Mouse (Mus musculus) mouse embryonic stem cell (cell line): ENCODE data around the gene Glt28d2.

Experiments used
- in situ Hi-C, 2 experiments: fragments of 300-500 bp; cut with MboI; formaldehyde crosslinking; loops; 1 replicate in 1 of 2; 3 replicates in 1 of 2; pipeline ENCODE4 v1.14.3; 2019 to 2020; ENCODE audit warnings: low sequenced_read_pairs in 2 of 2, low pct_unique_long_range_greater_than_20kb in 1 of 2, mixed read lengths in 1 of 2; ENCODE audit not compliant: unreplicated experiment in 1 of 2

The Glt28d2 gene

GRCm38 (mm10) chr3:85885906-85886305 lies 1.4 kb downstream of the Glt28d2 start:
- in situ Hi-C loops, result no loop called here

- in situ Hi-C loops, result no loop called here
Measured at GRCm38 (mm10) chr3:85880687-85881086, 6.6 kb downstream of the Glt28d2 start.

- in situ Hi-C loops, result no loop called here
Measured at GRCm38 (mm10) chr3:85880068-85880467, 7.2 kb downstream of the Glt28d2 start.

GRCm38 (mm10) chr3:85878911-85879310 lies 8.4 kb downstream of the Glt28d2 start:
- in situ Hi-C loops, result no loop called here

- in situ Hi-C loops, result no loop called here
Measured at GRCm38 (mm10) chr3:85863996-85864395, 23.3 kb downstream of the Glt28d2 start.

- in situ Hi-C loops, result no loop called here
Measured at GRCm38 (mm10) chr3:85862886-85863285, 24.4 kb downstream of the Glt28d2 start.

GRCm38 (mm10) chr3:85860996-85861395 lies 26.3 kb downstream of the Glt28d2 start:
- in situ Hi-C loops, result no loop called here

- in situ Hi-C loops, result no loop called here
Measured at GRCm38 (mm10) chr3:85859311-85859710, 28.0 kb downstream of the Glt28d2 start.

GRCm38 (mm10) chr3:85858140-85859135 lies 28.9 kb downstream of the Glt28d2 start:
- in situ Hi-C loops, result no loop called here

- in situ Hi-C loops, result no loop called here
Measured at GRCm38 (mm10) chr3:85857083-85857482, 30.2 kb downstream of the Glt28d2 start.

- in situ Hi-C loops, result no loop called here
Measured at GRCm38 (mm10) chr3:85855947-85856346, 31.4 kb downstream of the Glt28d2 start.

GRCm38 (mm10) chr3:85855043-85855442 lies 32.3 kb downstream of the Glt28d2 start:
- in situ Hi-C loops, result no loop called here

GRCm38 (mm10) chr3:85854143-85854542 lies 33.2 kb downstream of the Glt28d2 start:
- in situ Hi-C loops, result no loop called here

GRCm38 (mm10) chr3:85853715-85854114 lies 33.6 kb downstream of the Glt28d2 start:
- in situ Hi-C loops, result no loop called here

GRCm38 (mm10) chr3:85850079-85850478 lies 37.2 kb downstream of the Glt28d2 start:
- in situ Hi-C loops, result no loop called here

GRCm38 (mm10) chr3:85846316-85846715 lies 41.0 kb downstream of the Glt28d2 start:
- in situ Hi-C loops, result no loop called here

GRCm38 (mm10) chr3:85845341-85845740 lies 42.0 kb downstream of the Glt28d2 start:
- in situ Hi-C loops, result no loop called here

GRCm38 (mm10) chr3:85842881-85843218 lies 44.5 kb downstream of the Glt28d2 start:
- in situ Hi-C loops, result no loop called here

- in situ Hi-C loops, result no loop called here
Measured at GRCm38 (mm10) chr3:85842177-85842880, 45.0 kb downstream of the Glt28d2 start.
